Mouse (Mus musculus) cerebellum, adult 9-10 months (tissue): ENCODE data around the gene Atp8b2.

Experiments used
- DNase-seq: peaks from one replicate; pipeline ENCODE4 v3.0.0; 2022

The Atp8b2 gene

GRCm38 (mm10) chr3:89898011-89898410 is 65.3 kb downstream of the Atp8b2 start:
- DNase-seq = no peak

DNA sequence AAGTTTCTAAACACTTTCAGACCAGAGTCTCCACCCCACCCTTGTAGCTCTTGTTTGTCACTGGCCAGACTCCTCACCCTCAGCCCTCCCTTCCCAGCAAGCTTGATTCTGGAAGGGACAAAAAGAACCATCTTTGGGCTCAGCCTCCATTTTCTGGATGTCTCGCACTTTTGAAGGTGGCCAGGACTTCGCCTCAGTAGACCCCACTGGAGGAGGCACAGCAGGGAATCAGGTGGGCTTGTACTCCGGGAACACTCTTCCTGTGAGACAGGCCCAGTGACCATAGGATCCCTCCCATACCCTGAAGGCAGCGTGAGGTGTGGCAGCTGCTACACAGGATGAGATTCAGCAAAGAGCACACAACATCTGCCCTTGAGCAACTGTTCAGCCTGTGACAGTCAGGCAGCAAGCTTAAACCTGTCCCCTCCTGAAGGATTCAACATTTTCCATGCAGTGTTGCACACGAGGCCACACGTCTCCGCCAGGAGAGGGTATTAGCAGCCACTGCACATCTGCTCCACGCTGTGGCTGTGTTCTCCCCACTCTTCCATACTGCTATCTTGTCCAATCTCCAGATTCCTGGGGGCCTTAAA is 66.0 kb downstream of the Atp8b2 start:
- DNase-seq = no peak

DNA sequence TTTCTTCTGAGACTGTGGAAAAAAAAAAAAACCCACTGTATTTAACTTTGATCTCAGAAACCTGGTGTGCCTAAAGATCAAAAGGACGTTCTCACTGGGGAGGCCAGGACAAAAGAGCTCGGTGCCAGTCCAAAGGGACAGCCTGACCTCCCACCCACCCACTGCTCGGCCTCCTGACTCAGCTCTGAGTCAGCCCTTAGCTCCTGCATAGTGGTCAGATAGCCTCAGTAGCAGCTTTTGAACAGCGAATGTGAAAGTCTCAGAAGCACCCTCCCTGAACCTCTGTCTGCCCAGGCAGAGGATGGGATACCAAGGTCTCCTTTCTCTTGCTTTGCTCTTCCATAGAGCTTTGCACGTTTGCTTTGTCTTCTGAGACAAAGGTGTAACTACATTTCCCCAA is 66.7 kb downstream of the Atp8b2 start:
- no peak for DNase-seq

DNA sequence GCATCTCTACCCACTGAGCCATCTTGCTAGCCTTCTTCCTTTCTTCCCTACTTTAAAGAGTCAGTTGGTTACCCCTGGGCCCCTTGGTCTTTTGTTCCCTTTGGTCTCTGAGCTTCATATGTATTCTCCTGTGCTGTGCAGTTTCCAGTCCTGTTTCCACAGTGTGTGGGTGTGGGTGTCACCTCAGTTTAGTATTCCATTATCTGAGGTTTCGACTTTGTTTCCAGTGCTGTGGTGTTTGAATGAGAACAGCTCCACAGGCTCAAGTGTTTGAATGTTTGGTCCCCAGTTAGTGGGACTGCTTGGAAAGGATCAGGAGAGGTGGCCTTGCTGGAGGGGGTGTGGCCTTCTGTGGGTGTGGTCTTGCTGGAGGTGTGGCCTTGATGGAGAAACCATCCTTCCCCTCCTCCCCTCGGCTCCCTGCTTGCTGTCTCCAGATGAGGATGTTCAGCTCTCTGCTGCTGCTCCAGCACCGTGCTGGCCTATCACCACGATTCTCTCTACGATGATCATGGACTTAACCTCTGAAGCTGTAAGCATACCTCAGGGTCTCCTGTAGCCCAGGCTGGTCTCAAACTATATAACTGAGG is 70.7 kb downstream of the Atp8b2 start:
- DNase-seq = no peak

DNA sequence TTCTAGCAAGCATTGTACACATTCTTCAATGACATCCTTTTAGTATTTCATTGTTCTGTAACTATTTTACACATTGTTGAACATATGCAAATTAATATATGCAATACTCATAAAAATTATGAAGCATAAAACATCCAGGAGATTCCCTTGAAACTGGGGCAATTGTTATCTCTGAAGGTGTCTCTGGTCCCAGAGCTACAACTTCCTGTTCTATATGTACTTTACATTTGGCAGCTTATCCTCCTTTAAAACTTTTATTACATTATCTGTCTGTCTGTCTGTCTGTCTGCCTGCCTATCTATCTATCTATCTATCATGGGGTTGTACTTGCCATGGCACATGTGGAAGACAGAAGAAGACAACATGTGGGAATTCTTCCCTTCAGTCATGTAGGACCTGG is 71.6 kb downstream of the Atp8b2 start:
- no peak for DNase-seq

GRCm38 (mm10) chr3:89889841-89890430 is 73.4 kb downstream of the Atp8b2 start:
- no peak for DNase-seq
